Mouse (Mus musculus) CH12.LX (cell line): ENCODE results near the gene Pex3.
"Not testable (repeated sequence)": the region's sequence is repeated elsewhere in the genome, so short reads cannot be mapped to it uniquely, and the experiment has no call there.

Experiments used
- CTCF ChIP-seq, 2 experiments: IDR thresholded peaks in 1 of 2; conservative IDR thresholded peaks in 1 of 2; 2 replicates each; pipeline ENCODE4 v1.5.1; 2011 to 2012; ENCODE audit warnings: low read depth in 2 of 2, low read length in 2 of 2, improper control_type of control experiment in 1 of 2, inconsistent platforms in 1 of 2, mild to moderate bottlenecking in 1 of 2, moderate library complexity in 1 of 2
- ZKSCAN1 ChIP-seq: IDR thresholded peaks from 2 replicates; pipeline ENCODE4 v1.6.1; 2012; ENCODE audit warnings: low read depth, inconsistent platforms, low read length, improper control_type of control experiment, borderline replicate concordance

DNA sequence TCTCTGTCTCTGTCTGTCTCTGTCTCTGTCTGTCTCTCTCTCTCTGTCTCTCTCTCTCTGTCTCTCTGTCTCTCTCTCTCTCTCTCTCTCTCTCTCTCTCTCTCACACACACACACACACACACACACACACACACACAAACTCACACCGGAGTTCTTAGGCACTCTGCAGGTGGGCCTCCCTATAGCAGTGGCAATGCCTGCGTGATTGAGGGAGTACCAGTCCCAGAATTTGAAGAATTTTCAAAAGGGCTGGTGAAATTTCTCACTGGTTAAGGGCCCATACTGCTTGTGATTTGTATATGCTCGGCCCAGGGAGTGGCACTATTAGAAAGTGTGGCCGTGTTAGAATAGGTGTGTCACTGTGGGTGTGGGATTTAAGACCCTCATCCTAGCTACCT, 51.4 kb downstream of the Pex3 start:
- not testable (repeated sequence) for TF ChIP-seq CTCF (conservative IDR thresholded peaks at IDR 0.05 in 1 of 2, IDR thresholded peaks at IDR 0.05 in 1 of 2; ENCODE audit: low read depth in 2 of 2, low read length in 2 of 2); ZKSCAN1
